Mouse (Mus musculus) embryonic fibroblast, embryonic 13.5 days (primary cell): ENCODE results near the gene Slc5a5.

Source experiments
- CTCF ChIP-seq: IDR thresholded peaks from 2 replicates; pipeline ENCODE4 v1.5.1; 2011; ENCODE audit warnings: mild to moderate bottlenecking, control low read depth, low read length, moderate library complexity, borderline replicate concordance; ENCODE audit not compliant: insufficient read depth
- POLR2A ChIP-seq: IDR thresholded peaks from 2 replicates; pipeline ENCODE4 v1.6.1; 2011; ENCODE audit warnings: low read depth, mild to moderate bottlenecking, control low read depth, low read length, moderate library complexity

GRCm38 (mm10) chr8:70864712-70865221 lies 27.8 kb downstream of the Slc5a5 start:
- no peak for TF ChIP-seq POLR2A
- TF ChIP-seq CTCF, result no peak
